Mouse (Mus musculus): Measurements from ENCODE around the gene Mettl21a. TPM values are rescaled to one million over a fixed set of nuclear protein-coding genes. Genes with fewer than 3 reads are reported as not detected.
"Not testable (repeated sequence)": the region's sequence is repeated elsewhere in the genome, so short reads cannot be mapped to it uniquely, and the experiment has no call there.

Mettl21a gene
- total RNA-seq (2014; fragmentation: Nextera tagmentation), result 6.5 and 12.9 TPM in 2 replicates
- total RNA-seq (2017), result 3.7 and 8.3 TPM in 2 replicates

- ATAC-seq (replicated peaks; ENCODE audit: low FRiP score, low TSS enrichment, poor library complexity, severe bottlenecking), result peak; percentile 94
Observed at GRCm38 (mm10) chr1:64616881-64617714, at the start of gene Mettl21a. Gene Mettl21a (minus strand): TSS chr1:64617242.

- no peak for ATAC-seq (replicated peaks; ENCODE audit: low FRiP score, low TSS enrichment, poor library complexity, severe bottlenecking)
Observed at GRCm38 (mm10) chr1:64658876-64659275, 41.8 kb upstream of the Mettl21a start.

- no peak for ATAC-seq (replicated peaks; ENCODE audit: low FRiP score, low TSS enrichment, poor library complexity, severe bottlenecking)
Observed at GRCm38 (mm10) chr1:64656423-64657129, 39.5 kb upstream of the Mettl21a start.

- ATAC-seq (replicated peaks; ENCODE audit: low FRiP score, low TSS enrichment, poor library complexity, severe bottlenecking), result no peak
Observed at GRCm38 (mm10) chr1:64655415-64655814, 38.4 kb upstream of the Mettl21a start.

- ATAC-seq (replicated peaks; ENCODE audit: low FRiP score, low TSS enrichment, poor library complexity, severe bottlenecking), result no peak
Observed at GRCm38 (mm10) chr1:64653701-64654100, 36.7 kb upstream of the Mettl21a start.

GRCm38 (mm10) chr1:64649362-64650124 is 32.5 kb upstream of the Mettl21a start:
- no peak for ATAC-seq (replicated peaks; ENCODE audit: low FRiP score, low TSS enrichment, poor library complexity, severe bottlenecking)

GRCm38 (mm10) chr1:64644513-64644912 is 27.5 kb upstream of the Mettl21a start:
- ATAC-seq (replicated peaks; ENCODE audit: low FRiP score, low TSS enrichment, poor library complexity, severe bottlenecking), result no peak

- not testable (repeated sequence) for ATAC-seq (replicated peaks; ENCODE audit: low FRiP score, low TSS enrichment, poor library complexity, severe bottlenecking)
Observed at GRCm38 (mm10) chr1:64642541-64642940, 25.5 kb upstream of the Mettl21a start.

GRCm38 (mm10) chr1:64641069-64641468 is 24.0 kb upstream of the Mettl21a start:
- no peak for ATAC-seq (replicated peaks; ENCODE audit: low FRiP score, low TSS enrichment, poor library complexity, severe bottlenecking)

GRCm38 (mm10) chr1:64639279-64639678 is 22.2 kb upstream of the Mettl21a start:
- ATAC-seq (replicated peaks; ENCODE audit: low FRiP score, low TSS enrichment, poor library complexity, severe bottlenecking), result peak; percentile 96

- ATAC-seq (replicated peaks; ENCODE audit: low FRiP score, low TSS enrichment, poor library complexity, severe bottlenecking), result peak; percentile 30; the same call in 1 of the 2 replicates
Observed at GRCm38 (mm10) chr1:64635624-64636023, 18.6 kb upstream of the Mettl21a start.

- ATAC-seq (replicated peaks; ENCODE audit: low FRiP score, low TSS enrichment, poor library complexity, severe bottlenecking), result no peak
Observed at GRCm38 (mm10) chr1:64633237-64633636, 16.2 kb upstream of the Mettl21a start.

GRCm38 (mm10) chr1:64631526-64631925 is 14.5 kb upstream of the Mettl21a start:
- ATAC-seq (replicated peaks; ENCODE audit: low FRiP score, low TSS enrichment, poor library complexity, severe bottlenecking), result no peak

GRCm38 (mm10) chr1:64625214-64625613 is 8.2 kb upstream of the Mettl21a start:
- no peak for ATAC-seq (replicated peaks; ENCODE audit: low FRiP score, low TSS enrichment, poor library complexity, severe bottlenecking)

GRCm38 (mm10) chr1:64623558-64624435 is 6.8 kb upstream of the Mettl21a start:
- ATAC-seq (replicated peaks; ENCODE audit: low FRiP score, low TSS enrichment, poor library complexity, severe bottlenecking), result no peak

- no peak for ATAC-seq (replicated peaks; ENCODE audit: low FRiP score, low TSS enrichment, poor library complexity, severe bottlenecking)
Observed at GRCm38 (mm10) chr1:64621116-64621515, 4.1 kb upstream of the Mettl21a start.

GRCm38 (mm10) chr1:64618226-64618625 is 1.2 kb upstream of the Mettl21a start:
- ATAC-seq (replicated peaks; ENCODE audit: low FRiP score, low TSS enrichment, poor library complexity, severe bottlenecking), result no peak

GRCm38 (mm10) chr1:64617715-64617984 is 608 bp upstream of the Mettl21a start:
- ATAC-seq (replicated peaks; ENCODE audit: low FRiP score, low TSS enrichment, poor library complexity, severe bottlenecking), result peak; percentile 53; the same call in 1 of the 2 replicates

GRCm38 (mm10) chr1:64616531-64616880 is 536 bp downstream of the Mettl21a start:
- 0 out of 2 replicates have a peak, but pooled peaks have one; percentile 8 for ATAC-seq (replicated peaks; ENCODE audit: low FRiP score, low TSS enrichment, poor library complexity, severe bottlenecking)
